Mouse (Mus musculus) liver, adult 2 months (tissue): Measurements from ENCODE around the gene Tuft1.

ENCODE experiments used
- CTCF ChIP-seq: fragments of 200-500 bp; IDR thresholded peaks from 2 replicates; pipeline ENCODE4 v1.5.1; 2011; ENCODE audit warnings: low read depth, low read length, control low read depth
- POLR2A ChIP-seq: fragments of 200-500 bp; IDR thresholded peaks from 2 replicates; pipeline ENCODE4 v1.6.1; 2011; ENCODE audit warnings: low read length, control low read depth; ENCODE audit not compliant: insufficient read depth; ENCODE audit errors: extremely low read depth

GRCm38 (mm10) chr3:94693329-94693825 lies 34.7 kb upstream of the Tuft1 start, which contains the start of gene Selenbp2:
- TF ChIP-seq POLR2A = peak; percentile 81
- TF ChIP-seq CTCF = no peak
